Mouse (Mus musculus) MEL (cell line): Measurements from ENCODE around the gene Smpd3. TPM values are rescaled to one million over a fixed set of nuclear protein-coding genes. Genes with fewer than 3 reads are reported as not detected.

Experiments used
- DNase-seq: peaks from one replicate; pipeline ENCODE4 v3.0.0; 2011; ENCODE audit warnings: low read depth, low spot score
- H3K27ac ChIP-seq: 2 replicates; pipeline ENCODE4 v1.5.1; 2012; ENCODE audit warnings: low read depth, mild to moderate bottlenecking, control low read depth, low read length, moderate library complexity; ENCODE audit not compliant: control insufficient read depth
- H3K27me3 ChIP-seq, 2 experiments: fragments of 150-350 bp in 1 of 2; sonication (generic) in 1 of 2; 2 replicates each; pipeline ENCODE4 v1.6.1; 2012; ENCODE audit warnings: low read length in 2 of 2, mild to moderate bottlenecking in 2 of 2, improper control_type of control experiment in 1 of 2, moderate library complexity in 1 of 2; ENCODE audit not compliant: insufficient read depth in 2 of 2, control insufficient read depth in 1 of 2
- H3K36me3 ChIP-seq, 2 experiments: 2 replicates each; pipeline ENCODE4 v1.6.1; 2012 to 2014; ENCODE audit warnings: low read length in 2 of 2, improper control_type of control experiment in 1 of 2, inconsistent platforms in 1 of 2, mild to moderate bottlenecking in 1 of 2; ENCODE audit not compliant: insufficient read depth in 2 of 2, control insufficient read depth in 1 of 2
- H3K4me1 ChIP-seq, 2 experiments: fragments of 150-350 bp in 1 of 2; sonication (generic) in 1 of 2; 2 replicates each; pipeline ENCODE4 v1.6.1; 2012; ENCODE audit warnings: low read length in 2 of 2, improper control_type of control experiment in 1 of 2, mild to moderate bottlenecking in 1 of 2; ENCODE audit not compliant: insufficient read depth in 2 of 2, control insufficient read depth in 1 of 2
- H3K4me3 ChIP-seq, 2 experiments: fragments of 150-350 bp in 1 of 2; sonication (generic) in 1 of 2; 2 replicates each; pipeline ENCODE4 v1.5.1; 2012; ENCODE audit warnings: low read depth in 2 of 2, low read length in 2 of 2, mild to moderate bottlenecking in 2 of 2, moderate library complexity in 2 of 2, control low read depth in 1 of 2, improper control_type of control experiment in 1 of 2; ENCODE audit not compliant: control insufficient read depth in 1 of 2, insufficient read depth in 1 of 2
- H3K79me2 ChIP-seq: 2 replicates; pipeline ENCODE4 v1.6.1; 2012; ENCODE audit warnings: mild to moderate bottlenecking, low read length, moderate library complexity; ENCODE audit not compliant: control insufficient read depth, poor library complexity, insufficient read depth
- H3K9ac ChIP-seq: 2 replicates; pipeline ENCODE4 v1.6.1; 2012; ENCODE audit warnings: low read depth, mild to moderate bottlenecking, control low read depth, low read length, moderate library complexity; ENCODE audit not compliant: control insufficient read depth, poor library complexity, severe bottlenecking
- H3K9me3 ChIP-seq: fragments of 150-350 bp; sonication (generic); replicated peaks from 2 replicates; pipeline ENCODE4 v1.6.1; 2012; ENCODE audit warnings: mild to moderate bottlenecking, low read length, improper control_type of control experiment, moderate library complexity; ENCODE audit not compliant: insufficient read depth
- CHD1 ChIP-seq: IDR thresholded peaks from 2 replicates; pipeline ENCODE4 v1.6.1; 2012; ENCODE audit warnings: low read depth, mild to moderate bottlenecking, inconsistent platforms, low read length, improper control_type of control experiment
- E2F4 ChIP-seq: IDR thresholded peaks from 2 replicates; pipeline ENCODE4 v1.6.1; 2011; ENCODE audit warnings: low read depth, low read length, improper control_type of control experiment, borderline replicate concordance
- ELF1 ChIP-seq: IDR thresholded peaks from 2 replicates; pipeline ENCODE4 v1.6.1; 2014; ENCODE audit warnings: low read depth, mild to moderate bottlenecking, inconsistent platforms, low read length, improper control_type of control experiment, moderate library complexity
- EP300 ChIP-seq, 2 experiments: IDR thresholded peaks; 2 replicates each; pipeline ENCODE4 v1.6.1; 2011; ENCODE audit warnings: improper control_type of control experiment in 2 of 2, low read length in 2 of 2, low read depth in 1 of 2, mild to moderate bottlenecking in 1 of 2
- GABPA ChIP-seq: IDR thresholded peaks from 2 replicates; pipeline ENCODE4 v1.6.1; 2012; ENCODE audit warnings: low read depth, mild to moderate bottlenecking, inconsistent platforms, low read length, improper control_type of control experiment, moderate library complexity
- GATA1 ChIP-seq: IDR thresholded peaks from 2 replicates; pipeline ENCODE4 v1.6.1; 2011; ENCODE audit warnings: low read depth, low read length, improper control_type of control experiment
- HCFC1 ChIP-seq: IDR thresholded peaks from 2 replicates; pipeline ENCODE4 v1.6.1; 2012; ENCODE audit warnings: low read depth, mild to moderate bottlenecking, inconsistent platforms, low read length, improper control_type of control experiment, moderate library complexity
- JUND ChIP-seq: IDR thresholded peaks from 2 replicates; pipeline ENCODE4 v1.6.1; 2011; ENCODE audit warnings: low read depth, mild to moderate bottlenecking, improper control_type of control experiment, low read length
- KAT2A ChIP-seq: conservative IDR thresholded peaks from 2 replicates; pipeline ENCODE4 v1.6.1; 2012; ENCODE audit warnings: low read depth, low read length, improper control_type of control experiment, inconsistent platforms
- MAZ ChIP-seq: IDR thresholded peaks from 2 replicates; pipeline ENCODE4 v1.6.1; 2012; ENCODE audit warnings: low read depth, mild to moderate bottlenecking, inconsistent platforms, low read length, improper control_type of control experiment
- MXI1 ChIP-seq: IDR thresholded peaks from 2 replicates; pipeline ENCODE4 v1.6.1; 2011; ENCODE audit warnings: mild to moderate bottlenecking, low read depth, low read length, improper control_type of control experiment
- NRF1 ChIP-seq: IDR thresholded peaks from 2 replicates; pipeline ENCODE4 v1.6.1; 2014; ENCODE audit warnings: low read depth, mild to moderate bottlenecking, inconsistent platforms, low read length, improper control_type of control experiment, moderate library complexity; ENCODE audit not compliant: poor library complexity, insufficient read depth, severe bottlenecking
- POLR2AphosphoS2 ChIP-seq: IDR thresholded peaks from 2 replicates; pipeline ENCODE4 v1.6.1; 2011; ENCODE audit warnings: low read length, improper control_type of control experiment
- RAD21 ChIP-seq: IDR thresholded peaks from 2 replicates; pipeline ENCODE4 v1.6.1; 2011; ENCODE audit warnings: mild to moderate bottlenecking, low read depth, low read length, improper control_type of control experiment
- SIN3A ChIP-seq: IDR thresholded peaks from 2 replicates; pipeline ENCODE4 v1.6.1; 2012; ENCODE audit warnings: low read length, improper control_type of control experiment, inconsistent platforms
- TBP ChIP-seq: IDR thresholded peaks from 2 replicates; pipeline ENCODE4 v1.8.0; 2011; ENCODE audit warnings: low read depth, low read length, improper control_type of control experiment
- USF2 ChIP-seq, 2 experiments: IDR thresholded peaks; 2 replicates each; pipeline ENCODE4 v1.6.1; 2011 to 2012; ENCODE audit warnings: improper control_type of control experiment in 2 of 2, low read length in 2 of 2, borderline replicate concordance in 1 of 2, inconsistent platforms in 1 of 2, low read depth in 1 of 2, mild to moderate bottlenecking in 1 of 2; ENCODE audit not compliant: insufficient read depth in 1 of 2
- ZKSCAN1 ChIP-seq: IDR thresholded peaks from 2 replicates; pipeline ENCODE4 v1.6.1; 2012; ENCODE audit warnings: low read depth, mild to moderate bottlenecking, inconsistent platforms, low read length, improper control_type of control experiment, moderate library complexity
- ZMIZ1 ChIP-seq: IDR thresholded peaks from 2 replicates; pipeline ENCODE4 v1.6.1; 2012; ENCODE audit warnings: low read depth, mild to moderate bottlenecking, inconsistent platforms, low read length, improper control_type of control experiment, moderate library complexity
- ZNF384 ChIP-seq: IDR thresholded peaks from 2 replicates; pipeline ENCODE4 v1.6.1; 2012; ENCODE audit warnings: low read depth, mild to moderate bottlenecking, inconsistent platforms, low read length, improper control_type of control experiment
- polyA plus RNA-seq, 2 experiments: library from polyadenylated mRNA; stranded (reverse) in 1 of 2; unstranded in 1 of 2; fragments of >175 nt in 1 of 2; fragments of >200 nt in 1 of 2; gene quantifications; 2 replicates each; pipeline versions ENCODE4 v1.2.1 to v1.2.4; 2012; ENCODE audit warnings: low replicate concordance in 2 of 2, low read depth in 1 of 2; ENCODE audit not compliant: insufficient read length in 2 of 2, insufficient read depth in 1 of 2, missing spikeins in 1 of 2
- total RNA-seq: library from RNA; depleted of rRNA; stranded (reverse); fragments of 300-350 nt; gene quantifications from 2 replicates; pipeline ENCODE4 v1.2.3, GENCODE M21; 2012

Smpd3 gene
- total and polyA plus RNA-seq, 3 experiments = 0.04 to 0.08 TPM; not detected in 1

DNA sequence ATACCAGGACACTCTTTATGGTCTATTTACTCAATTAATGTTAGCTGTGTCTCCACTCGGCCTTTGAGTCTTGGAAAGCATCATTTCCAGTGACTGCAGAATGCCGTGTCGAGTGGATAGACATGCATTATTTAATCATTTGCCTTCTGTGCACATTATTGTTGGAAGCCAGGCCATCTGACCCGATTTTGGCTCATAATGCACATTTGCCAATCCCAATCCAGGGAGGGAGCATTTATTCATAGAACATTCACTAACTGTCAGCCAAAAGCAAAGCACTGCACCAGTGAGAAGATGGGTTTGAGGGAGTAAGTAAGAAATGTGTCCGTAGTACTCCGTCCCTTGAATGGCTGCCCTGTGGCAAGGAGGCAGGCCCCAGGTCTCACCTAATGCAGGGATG is 17.8 kb downstream of the Smpd3 start:
- Histone ChIP-seq H3K79me2 (no peaks in the 10 kb centered on the region), H3K27me3 (peaks cover 18 to 35% of the 10 kb centered on the region in 2 experiments), H3K27ac (no peak overlapping the region), H3K9me3 (no peaks in the 10 kb centered on the region), H3K9ac (no peak overlapping the region), H3K4me3 (no peak overlapping the region), H3K4me1 (no peaks in the 10 kb centered on the region), H3K36me3 (no peaks in the 10 kb centered on the region)
- TF ChIP-seq ZMIZ1 (no peak), POLR2AphosphoS2 (no peak), MXI1 (no peak), JUND (no peak)
- DNase-seq = no peak

DNA sequence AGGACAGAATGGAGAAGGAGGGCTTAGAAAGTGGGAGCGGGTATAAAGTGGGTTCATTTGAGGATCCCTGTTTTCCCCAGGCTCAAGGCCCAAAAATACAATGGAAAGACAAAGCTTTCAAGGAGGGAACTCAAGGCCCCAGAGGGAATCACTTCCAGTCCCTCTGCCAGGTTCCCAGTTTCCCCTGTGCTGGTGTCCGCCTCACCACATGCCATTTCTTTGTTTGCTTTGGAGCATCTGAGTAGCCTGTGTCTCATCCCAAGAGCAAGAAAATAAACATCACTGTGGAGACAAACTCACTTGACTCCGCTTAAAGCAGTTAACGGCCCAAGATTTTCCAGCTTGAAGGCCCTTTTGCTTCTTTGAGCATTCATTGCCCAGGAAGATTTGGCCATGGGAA is 20.7 kb downstream of the Smpd3 start:
- TF ChIP-seq ZMIZ1 = no peak
- TF ChIP-seq RAD21 = no peak
- TF ChIP-seq, all 39 proteins: peak for 0
- DNase-seq = no peak
- Histone ChIP-seq H3K36me3 (no peaks in the 10 kb centered on the region), H3K4me1 (no peaks in the 10 kb centered on the region), H3K9ac (no peak overlapping the region), H3K4me3 (no peak overlapping the region), H3K9me3 (no peaks in the 10 kb centered on the region), H3K27ac (no peak overlapping the region), H3K79me2 (no peaks in the 10 kb centered on the region), H3K27me3 (peaks cover 15 to 30% of the 10 kb centered on the region in 2 experiments)

DNA sequence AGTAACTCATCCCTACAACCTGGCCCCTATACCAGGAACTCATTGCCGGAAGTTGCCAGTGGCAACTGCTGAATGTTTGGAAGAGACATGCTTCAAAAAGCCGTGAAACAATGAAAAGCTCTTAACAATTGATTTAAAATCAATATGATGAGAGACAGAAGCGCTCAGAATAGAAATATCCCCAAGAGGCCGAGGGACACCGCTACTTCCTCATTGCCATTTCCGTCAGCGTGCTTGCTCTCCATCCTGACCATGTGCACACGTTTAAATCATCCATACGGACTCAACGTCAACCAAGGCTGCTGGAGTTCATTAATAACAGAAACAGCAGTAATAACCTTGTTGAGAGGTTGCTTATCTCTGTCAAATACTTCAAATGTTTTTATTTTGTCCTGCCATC is 21.3 kb downstream of the Smpd3 start:
- no peaks in the 10 kb centered on the region for H3K9me3 ChIP-seq
- no peak overlapping the region for H3K4me3 ChIP-seq
- no peaks in the 10 kb centered on the region for H3K36me3 ChIP-seq
- H3K27me3 ChIP-seq = peaks cover 12 to 24% of the 10 kb centered on the region in 2 experiments
- TF ChIP-seq GABPA = no peak
- no peak for TF ChIP-seq GATA1
- no peak for TF ChIP-seq MXI1
- no peak for TF ChIP-seq POLR2AphosphoS2
- no peak for TF ChIP-seq KAT2A
- no peak for TF ChIP-seq RAD21
- TF ChIP-seq CHD1 = no peak
- TF ChIP-seq ELF1 = no peak
- TF ChIP-seq SIN3A = no peak
- no peak for TF ChIP-seq ZNF384
- TF ChIP-seq HCFC1 = no peak
- no peak for TF ChIP-seq TBP
- TF ChIP-seq ZKSCAN1 = no peak
- no peak for TF ChIP-seq USF2 (IDR thresholded peaks at IDR 0.05; ENCODE audit: borderline replicate concordance in 1 of 2, insufficient read depth in 1 of 2, low read depth in 1 of 2, low read length in 2 of 2)
- no peak for TF ChIP-seq E2F4
- no peak for TF ChIP-seq EP300 (IDR thresholded peaks at IDR 0.05; ENCODE audit: low read depth in 1 of 2, low read length in 2 of 2)
- no peak for TF ChIP-seq NRF1
- no peak for TF ChIP-seq MAZ
- H3K27ac ChIP-seq = no peak overlapping the region
- no peak for DNase-seq
- H3K9ac ChIP-seq = no peak overlapping the region
- H3K4me1 ChIP-seq = no peaks in the 10 kb centered on the region
- H3K79me2 ChIP-seq = no peaks in the 10 kb centered on the region
